ENCODE assay signal across 20 mouse cellular contexts in the genomic region with DNA sequence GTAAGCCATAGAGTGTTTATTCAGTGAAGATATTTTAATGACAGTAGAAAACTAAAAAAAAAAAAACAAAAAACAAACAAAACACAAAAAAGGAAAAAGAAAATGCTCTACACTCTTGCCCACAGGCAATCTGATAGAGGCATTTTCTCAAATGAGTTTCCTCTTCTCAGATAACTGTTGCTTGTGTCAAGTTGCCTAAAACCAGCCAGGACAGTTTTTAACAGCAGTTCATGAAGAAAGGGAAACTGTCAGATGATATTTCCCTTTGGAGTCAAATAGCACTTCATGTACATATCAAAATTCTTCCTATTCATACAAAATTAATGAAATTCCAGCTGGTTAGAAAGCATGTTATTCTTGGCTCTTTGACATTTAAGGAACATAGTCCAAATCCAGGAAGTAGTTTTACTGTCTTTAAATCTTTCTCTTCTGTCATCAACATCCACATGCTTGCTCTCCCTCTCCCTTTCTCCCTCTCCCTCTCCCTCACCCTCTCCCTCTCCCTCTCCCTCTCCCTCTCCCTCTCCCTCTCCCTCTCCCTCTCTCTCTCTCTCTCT.
DNase-seq lines count a peak whose midpoint lies in the region; ATAC-seq and TF ChIP-seq lines count a peak whose summit lies in the region.
"Had no signal": no experiment of that assay in that cellular context is flagged by ENCODE, and none has a peak within 500 bp of the region (broad histone marks: within the 10 kb centered on the region; RNA-seq: fewer than 3 reads in every experiment).

No protein-coding gene starts in this region.

- TF ChIP-seq POLR2A in kidney, adult 2 months (IDR thresholded peaks at IDR 0.05; ENCODE audit: low read depth, low read length): no peak

- ATAC-seq in kidney, embryonic 14.5 days (ENCODE audit: low FRiP score, low TSS enrichment): no peak; the same call in 1 of the 2 replicates
- peak; percentile 68 for ATAC-seq in lung, embryonic 14.5 days (ENCODE audit: insufficient read depth)
- ATAC-seq in Patski: no peak
- ATAC-seq: forebrain, embryonic 13.5 days; forebrain, postnatal 0 days had no signal

- POLR2A ChIA-PET in Patski (lab: Charles Lee): interaction anchor here (0.5 kb wide), 1 partner anchor 10 kb away, joined by 3 read pairs; no protein-coding TSS in a partner anchor

- no peaks in the 10 kb centered on the region for H3K9me3 ChIP-seq in kidney, embryonic 14.5 days (ENCODE audit: control insufficient read depth, low read length)
- H3K9me3 ChIP-seq in lung, embryonic 14.5 days (ENCODE audit: low read depth, low read length): no peaks in the 10 kb centered on the region
- H3K9me3 ChIP-seq: embryonic facial prominence, embryonic 12.5 days; forebrain, embryonic 13.5 days; heart, embryonic 12.5 days; hindbrain, embryonic 10.5 days had no signal

- CTCF ChIA-PET in Patski (lab: Charles Lee): no interaction called here

- peak; percentile 6 for DNase-seq in kidney, adult 2 months
- peak; percentile 62 for DNase-seq in lung, embryonic 14.5 days
- no peak for DNase-seq in lung, postnatal 36 days
- peak; percentile 82 for DNase-seq in 3T3-L1 (ENCODE audit: low read depth, low spot score)
- DNase-seq in Patski (ENCODE audit: low read depth, low spot score): peak; percentile 25
- DNase-seq in spleen, postnatal 4 days (ENCODE audit: low spot score in 2 of 2): no peak
- DNase-seq in urinary bladder, postnatal 36 days (ENCODE audit: low spot score in 2 of 2): no peak
- DNase-seq: adrenal gland, postnatal 25 days; cerebellum, adult 18-20 months; cerebellum, postnatal 10 days; embryo, embryonic 11 days; forebrain, postnatal 0 days; gastrocnemius, postnatal 14 days had no signal

- TF ChIP-seq CTCF in kidney, adult 2 months (conservative IDR thresholded peaks at IDR 0.05; ENCODE audit: insufficient read depth, insufficient read length, low read depth, low read length): no peak
- no peak for TF ChIP-seq CTCF in lung, embryonic 14.5 days (IDR thresholded peaks at IDR 0.05; ENCODE audit: low read depth)
- no peak for TF ChIP-seq CTCF in Patski (IDR thresholded peaks at IDR 0.05)

- no peak overlapping the region for H3K4me3 ChIP-seq in kidney, adult 2 months (ENCODE audit: insufficient read depth, low read depth, low read length)
- no peak overlapping the region for H3K4me3 ChIP-seq in kidney, embryonic 14.5 days (ENCODE audit: low read length)
- no peak overlapping the region for H3K4me3 ChIP-seq in lung, embryonic 14.5 days (ENCODE audit: low read depth, low read length)
- H3K4me3 ChIP-seq: embryonic facial prominence, embryonic 12.5 days; forebrain, embryonic 13.5 days; heart, embryonic 12.5 days; hindbrain, embryonic 10.5 days had no signal

- no peak overlapping the region for H3K4me2 ChIP-seq in kidney, embryonic 14.5 days (replicated peaks; ENCODE audit: low read depth, low read length)
- no peak overlapping the region for H3K4me2 ChIP-seq in lung, embryonic 14.5 days
- H3K4me2 ChIP-seq: embryonic facial prominence, embryonic 12.5 days; forebrain, embryonic 13.5 days; heart, embryonic 12.5 days; hindbrain, embryonic 14.5 days had no signal

- no peaks in the 10 kb centered on the region for H3K4me1 ChIP-seq in kidney, adult 2 months (ENCODE audit: control insufficient read depth, insufficient read depth, low read length)
- H3K4me1 ChIP-seq in kidney, embryonic 14.5 days (ENCODE audit: control insufficient read depth, insufficient read depth, low read length): no peaks in the 10 kb centered on the region
- H3K4me1 ChIP-seq in lung, embryonic 14.5 days (ENCODE audit: insufficient read depth): no peaks in the 10 kb centered on the region
- H3K4me1 ChIP-seq: heart, embryonic 12.5 days; hindbrain, embryonic 10.5 days had no signal

- H3K27me3 ChIP-seq in kidney, adult 2 months (replicated peaks; ENCODE audit: control insufficient read depth, insufficient read depth, low read length): no peaks in the 10 kb centered on the region
- H3K27me3 ChIP-seq in kidney, embryonic 14.5 days (ENCODE audit: control insufficient read depth, insufficient read depth, low read length): no peaks in the 10 kb centered on the region
- no peaks in the 10 kb centered on the region for H3K27me3 ChIP-seq in lung, embryonic 14.5 days (ENCODE audit: insufficient read depth, low read length)
- H3K27me3 ChIP-seq in Patski: no peaks in the 10 kb centered on the region
- H3K27me3 ChIP-seq: CH12.LX; embryonic facial prominence, embryonic 12.5 days; forebrain, embryonic 13.5 days; heart, embryonic 12.5 days had no signal

- H3K9ac ChIP-seq in kidney, embryonic 14.5 days (ENCODE audit: low read depth, low read length): no peak overlapping the region
- no peak overlapping the region for H3K9ac ChIP-seq in lung, embryonic 14.5 days
- H3K9ac ChIP-seq: embryonic facial prominence, embryonic 12.5 days; forebrain, embryonic 13.5 days; forebrain, postnatal 0 days; heart, embryonic 12.5 days; hindbrain, embryonic 14.5 days had no signal

- H3K36me3 ChIP-seq in kidney, adult 2 months (ENCODE audit: control insufficient read depth, insufficient read depth, low read length): no peaks in the 10 kb centered on the region
- no peaks in the 10 kb centered on the region for H3K36me3 ChIP-seq in kidney, embryonic 14.5 days (ENCODE audit: control insufficient read depth, insufficient read depth, low read length)
- no peaks in the 10 kb centered on the region for H3K36me3 ChIP-seq in lung, embryonic 14.5 days (ENCODE audit: insufficient read depth)
- H3K36me3 ChIP-seq: embryonic facial prominence, embryonic 12.5 days; heart, embryonic 12.5 days; hindbrain, embryonic 10.5 days had no signal

- no peak overlapping the region for H3K27ac ChIP-seq in kidney, adult 2 months (ENCODE audit: insufficient read depth, low read depth, low read length)
- no peak overlapping the region for H3K27ac ChIP-seq in kidney, embryonic 14.5 days (ENCODE audit: low read depth, low read length)
- H3K27ac ChIP-seq in lung, embryonic 14.5 days (ENCODE audit: low read depth): no peak overlapping the region
- H3K27ac ChIP-seq: embryonic facial prominence, embryonic 12.5 days; forebrain, embryonic 13.5 days; hindbrain, embryonic 10.5 days; hindbrain, embryonic 14.5 days had no signal

- in situ Hi-C loops in Patski (cut with MboI; ENCODE audit: low pct_unique_long_range_greater_than_20kb): no loop called here

Comparison
In these comparisons a context has a peak if more than half of its experiments do, and no peak if none do; other contexts are left out.
1. DNase-seq: peak in kidney, adult 2 months (single experiment), lung, embryonic 14.5 days (single experiment), 3T3-L1 (single experiment) and Patski (single experiment); none in lung, postnatal 36 days (single experiment), spleen, postnatal 4 days (0 of 2) and urinary bladder, postnatal 36 days (0 of 2).